Mouse (Mus musculus) adipocyte (in vitro differentiated cells): Measurements from ENCODE around the gene Alg6.
A peak's percentile ranks its signal among the peaks of the same experiment; 100 is the strongest.

Source experiments
- DNase-seq: peaks from one replicate; pipeline ENCODE4 v3.0.0-alpha.2; 2016; ENCODE audit warnings: low spot score

Gene Alg6

GRCm38 (mm10) chr4:99714904-99715782, at the start of gene Alg6:
TSS of gene Alg6 (plus strand) at chr4:99715664.
- DNase-seq = peak; percentile 93

- no peak for DNase-seq
These were observed 45.1 kb upstream of the Alg6 start for GRCm38 (mm10) chr4:99670203-99670851.

- DNase-seq = no peak
These were observed 40.3 kb upstream of the Alg6 start for GRCm38 (mm10) chr4:99675191-99675590.

GRCm38 (mm10) chr4:99683941-99684340, 31.5 kb upstream of the Alg6 start:
- DNase-seq = no peak

GRCm38 (mm10) chr4:99686308-99686707, 29.2 kb upstream of the Alg6 start:
- DNase-seq = no peak

GRCm38 (mm10) chr4:99712583-99713183, 2.8 kb upstream of the Alg6 start:
- DNase-seq = no peak

- no peak for DNase-seq
These were observed 1.5 kb upstream of the Alg6 start for GRCm38 (mm10) chr4:99713971-99714370.

- DNase-seq = peak; percentile 8
These were observed 436 bp downstream of the Alg6 start for GRCm38 (mm10) chr4:99715783-99716416.

GRCm38 (mm10) chr4:99717905-99718304, 2.4 kb downstream of the Alg6 start:
- DNase-seq = no peak

GRCm38 (mm10) chr4:99724331-99724730, 8.9 kb downstream of the Alg6 start:
- DNase-seq = peak; percentile 56

- DNase-seq = no peak
These were observed 10.5 kb downstream of the Alg6 start for GRCm38 (mm10) chr4:99725914-99726451.

- DNase-seq = no peak
These were observed 24.4 kb downstream of the Alg6 start for GRCm38 (mm10) chr4:99739836-99740235.

GRCm38 (mm10) chr4:99752426-99752825, 37.0 kb downstream of the Alg6 start:
- no peak for DNase-seq

GRCm38 (mm10) chr4:99766303-99766702, 50.8 kb downstream of the Alg6 start:
- no peak for DNase-seq

GRCm38 (mm10) chr4:99766753-99767152, 51.3 kb downstream of the Alg6 start:
- DNase-seq = peak; percentile 20

GRCm38 (mm10) chr4:99770555-99770954, 55.1 kb downstream of the Alg6 start:
- no peak for DNase-seq

GRCm38 (mm10) chr4:99773041-99773440, 57.6 kb downstream of the Alg6 start:
- peak; percentile 75 for DNase-seq

- DNase-seq = no peak
These were observed 76.9 kb downstream of the Alg6 start for GRCm38 (mm10) chr4:99792365-99792764.
